Mouse (Mus musculus): Measurements from ENCODE around the gene Cdsn. TPM values are rescaled to one million over a fixed set of nuclear protein-coding genes. Genes with fewer than 3 reads are reported as not detected.

Gene Cdsn
- 0.11 TPM in 1 of 2 replicates, not detected in the other for polyA plus RNA-seq (2014; fragmentation: Nextera tagmentation; extraction: Ambion mirVana)

GRCm38 (mm10) chr17:35551881-35552414 lies at the start of gene Cdsn:
Gene Cdsn (plus strand): TSS chr17:35552128.
- no peak within 1 kb of the TSS for H3K9ac ChIP-seq (replicated peaks; ENCODE audit: low read length)

GRCm38 (mm10) chr17:35502226-35502625 lies 49.7 kb upstream of the Cdsn start:
- no peak overlapping the region for H3K9ac ChIP-seq (replicated peaks; ENCODE audit: low read length)
- ATAC-seq (ENCODE audit: low FRiP score, low TSS enrichment) (no peak), DNase-seq (no peak)
- 9% methylated on average over 6 of the region's 6 CpGs for WGBS
- H3K9me3 ChIP-seq (ENCODE audit: control insufficient read depth, low read length): no peaks in the 10 kb centered on the region
- peaks cover 11% of the 10 kb centered on the region for H3K27me3 ChIP-seq (ENCODE audit: control insufficient read depth, insufficient read depth, low read length)
- H3K4me3 ChIP-seq (replicated peaks; ENCODE audit: low read depth, low read length): no peak overlapping the region
- H3K4me2 ChIP-seq (ENCODE audit: low read length): no peak overlapping the region
- H3K4me1 ChIP-seq (ENCODE audit: control insufficient read depth, insufficient read depth, low read length): no peaks in the 10 kb centered on the region
- no peaks in the 10 kb centered on the region for H3K36me3 ChIP-seq (ENCODE audit: control insufficient read depth, insufficient read depth, low read length)
- H3K27ac ChIP-seq (replicated peaks; ENCODE audit: low read depth, low read length): no peak overlapping the region

More at GRCm38 (mm10) chr17:35551881-35552414, at the start of gene Cdsn:
- H3K36me3 ChIP-seq (ENCODE audit: control insufficient read depth, insufficient read depth, low read length): no peaks in the 10 kb centered on the region
- H3K4me1 ChIP-seq (ENCODE audit: control insufficient read depth, insufficient read depth, low read length): no peaks in the 10 kb centered on the region
- no peak within 1 kb of the TSS for H3K4me3 ChIP-seq (replicated peaks; ENCODE audit: low read depth, low read length)
- WGBS: 70% methylated on average over 10 of the region's 10 CpGs
- H3K27ac ChIP-seq (replicated peaks; ENCODE audit: low read depth, low read length): no peak within 1 kb of the TSS
- no peak within 1 kb of the TSS for H3K4me2 ChIP-seq (ENCODE audit: low read length)
- H3K27me3 ChIP-seq (ENCODE audit: control insufficient read depth, insufficient read depth, low read length): no peaks in the 10 kb centered on the region
- no peak for DNase-seq
- no peaks in the 10 kb centered on the region for H3K9me3 ChIP-seq (ENCODE audit: control insufficient read depth, low read length)
- no peak for ATAC-seq (ENCODE audit: low FRiP score, low TSS enrichment)

DNA sequence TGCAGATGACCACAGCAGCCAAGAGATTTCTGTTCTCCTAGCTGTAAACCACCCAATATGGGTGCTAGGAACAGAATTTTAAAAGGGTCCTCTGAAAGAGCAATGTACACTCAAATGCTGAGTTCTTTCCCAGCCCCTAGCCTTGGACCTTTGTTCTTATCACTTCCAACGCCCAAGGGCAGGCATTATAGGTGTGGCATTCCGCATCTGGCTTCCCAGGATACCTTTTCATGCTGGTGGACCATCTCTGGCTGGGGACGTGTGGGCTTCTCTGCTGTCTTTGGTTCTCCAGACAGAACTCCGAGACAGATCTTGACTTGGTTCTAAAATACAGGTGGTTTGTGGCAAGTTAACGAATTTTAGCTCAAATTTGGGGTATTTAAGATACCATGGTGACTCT lies 49.2 kb upstream of the Cdsn start:
- 42% methylated on average over 5 of the region's 5 CpGs for WGBS
- peaks cover 17% of the 10 kb centered on the region for H3K27me3 ChIP-seq (ENCODE audit: control insufficient read depth, insufficient read depth, low read length)
- no peak for DNase-seq
- no peaks in the 10 kb centered on the region for H3K9me3 ChIP-seq (ENCODE audit: control insufficient read depth, low read length)
- no peaks in the 10 kb centered on the region for H3K36me3 ChIP-seq (ENCODE audit: control insufficient read depth, insufficient read depth, low read length)
- ATAC-seq (ENCODE audit: low FRiP score, low TSS enrichment): no peak
- no peak overlapping the region for H3K4me3 ChIP-seq (replicated peaks; ENCODE audit: low read depth, low read length)
- no peak overlapping the region for H3K27ac ChIP-seq (replicated peaks; ENCODE audit: low read depth, low read length)
- no peak overlapping the region for H3K4me2 ChIP-seq (ENCODE audit: low read length)
- H3K4me1 ChIP-seq (ENCODE audit: control insufficient read depth, insufficient read depth, low read length): no peaks in the 10 kb centered on the region
- H3K9ac ChIP-seq (replicated peaks; ENCODE audit: low read length): no peak overlapping the region

GRCm38 (mm10) chr17:35503849-35504248 lies 48.1 kb upstream of the Cdsn start:
- Histone ChIP-seq H3K4me1 (ENCODE audit: control insufficient read depth, insufficient read depth, low read length) (no peaks in the 10 kb centered on the region), H3K4me3 (replicated peaks; ENCODE audit: low read depth, low read length) (no peak overlapping the region), H3K9me3 (ENCODE audit: control insufficient read depth, low read length) (no peaks in the 10 kb centered on the region), H3K4me2 (ENCODE audit: low read length) (no peak overlapping the region), H3K9ac (replicated peaks; ENCODE audit: low read length) (no peak overlapping the region), H3K27ac (replicated peaks; ENCODE audit: low read depth, low read length) (no peak overlapping the region), H3K27me3 (ENCODE audit: control insufficient read depth, insufficient read depth, low read length) (peaks cover 22% of the 10 kb centered on the region), H3K36me3 (ENCODE audit: control insufficient read depth, insufficient read depth, low read length) (no peaks in the 10 kb centered on the region)
- ATAC-seq (ENCODE audit: low FRiP score, low TSS enrichment): no peak
- WGBS: 16% methylated on average over 5 of the region's 5 CpGs
- DNase-seq: no peak

GRCm38 (mm10) chr17:35504628-35505481 lies 47.1 kb upstream of the Cdsn start:
- no peak overlapping the region for H3K9ac ChIP-seq (replicated peaks; ENCODE audit: low read length)
- no peak overlapping the region for H3K27ac ChIP-seq (replicated peaks; ENCODE audit: low read depth, low read length)
- no peak for ATAC-seq (ENCODE audit: low FRiP score, low TSS enrichment)
- H3K4me1 ChIP-seq (ENCODE audit: control insufficient read depth, insufficient read depth, low read length): no peaks in the 10 kb centered on the region
- no peaks in the 10 kb centered on the region for H3K9me3 ChIP-seq (ENCODE audit: control insufficient read depth, low read length)
- H3K4me2 ChIP-seq (ENCODE audit: low read length): no peak overlapping the region
- H3K4me3 ChIP-seq (replicated peaks; ENCODE audit: low read depth, low read length): no peak overlapping the region
- peaks cover 22% of the 10 kb centered on the region for H3K27me3 ChIP-seq (ENCODE audit: control insufficient read depth, insufficient read depth, low read length)
- no peaks in the 10 kb centered on the region for H3K36me3 ChIP-seq (ENCODE audit: control insufficient read depth, insufficient read depth, low read length)
- no peak for DNase-seq
- WGBS: 15% methylated on average over 8 of the region's 8 CpGs

DNA sequence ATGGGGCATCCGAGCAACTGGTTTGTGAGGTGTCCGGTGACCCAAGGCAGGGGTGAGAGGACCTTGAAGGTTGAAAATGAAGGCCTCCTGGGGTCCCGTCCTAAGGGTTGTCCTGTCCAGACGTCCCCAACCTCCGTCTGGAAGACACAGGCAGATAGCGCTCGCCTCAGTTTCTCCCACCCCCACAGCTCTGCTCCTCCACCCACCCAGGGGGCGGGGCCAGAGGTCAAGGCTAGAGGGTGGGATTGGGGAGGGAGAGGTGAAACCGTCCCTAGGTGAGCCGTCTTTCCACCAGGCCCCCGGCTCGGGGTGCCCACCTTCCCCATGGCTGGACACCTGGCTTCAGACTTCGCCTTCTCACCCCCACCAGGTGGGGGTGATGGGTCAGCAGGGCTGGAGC lies 46.2 kb upstream of the Cdsn start, which contains the start of gene Pou5f1:
TSS of gene Pou5f1 (plus strand) at position 243 of the 400 bp plus-strand sequence.
- ATAC-seq (ENCODE audit: low FRiP score, low TSS enrichment) (no peak), DNase-seq (no peak)
- H3K36me3 ChIP-seq (ENCODE audit: control insufficient read depth, insufficient read depth, low read length): no peaks in the 10 kb centered on the region
- H3K9me3 ChIP-seq (ENCODE audit: control insufficient read depth, low read length): no peaks in the 10 kb centered on the region
- H3K9ac ChIP-seq (replicated peaks; ENCODE audit: low read length): no peak within 1 kb of the TSS
- H3K27ac ChIP-seq (replicated peaks; ENCODE audit: low read depth, low read length): no peak within 1 kb of the TSS
- no peak within 1 kb of the TSS for H3K4me2 ChIP-seq (ENCODE audit: low read length)
- no peaks in the 10 kb centered on the region for H3K4me1 ChIP-seq (ENCODE audit: control insufficient read depth, insufficient read depth, low read length)
- H3K4me3 ChIP-seq (replicated peaks; ENCODE audit: low read depth, low read length): no peak within 1 kb of the TSS
- H3K27me3 ChIP-seq (ENCODE audit: control insufficient read depth, insufficient read depth, low read length): peaks cover 22% of the 10 kb centered on the region
- 29% methylated on average over 13 of the region's 13 CpGs for WGBS

- H3K36me3 ChIP-seq (ENCODE audit: control insufficient read depth, insufficient read depth, low read length): no peaks in the 10 kb centered on the region
- WGBS: 10% methylated on average over 10 of the region's 10 CpGs
- H3K9me3 ChIP-seq (ENCODE audit: control insufficient read depth, low read length): no peaks in the 10 kb centered on the region
- H3K4me3 ChIP-seq (replicated peaks; ENCODE audit: low read depth, low read length): no peak overlapping the region
- no peak overlapping the region for H3K9ac ChIP-seq (replicated peaks; ENCODE audit: low read length)
- no peak overlapping the region for H3K27ac ChIP-seq (replicated peaks; ENCODE audit: low read depth, low read length)
- H3K4me2 ChIP-seq (ENCODE audit: low read length): no peak overlapping the region
- ATAC-seq (ENCODE audit: low FRiP score, low TSS enrichment) (no peak), DNase-seq (no peak)
- peaks cover 22% of the 10 kb centered on the region for H3K27me3 ChIP-seq (ENCODE audit: control insufficient read depth, insufficient read depth, low read length)
- H3K4me1 ChIP-seq (ENCODE audit: control insufficient read depth, insufficient read depth, low read length): no peaks in the 10 kb centered on the region
These were observed 45.0 kb upstream of the Cdsn start for GRCm38 (mm10) chr17:35506881-35507280.

GRCm38 (mm10) chr17:35507556-35508260 lies 44.2 kb upstream of the Cdsn start:
- Histone ChIP-seq H3K9me3 (ENCODE audit: control insufficient read depth, low read length) (no peaks in the 10 kb centered on the region), H3K4me1 (ENCODE audit: control insufficient read depth, insufficient read depth, low read length) (no peaks in the 10 kb centered on the region), H3K27me3 (ENCODE audit: control insufficient read depth, insufficient read depth, low read length) (peaks cover 22% of the 10 kb centered on the region), H3K36me3 (ENCODE audit: control insufficient read depth, insufficient read depth, low read length) (no peaks in the 10 kb centered on the region), H3K4me3 (replicated peaks; ENCODE audit: low read depth, low read length) (no peak overlapping the region), H3K9ac (replicated peaks; ENCODE audit: low read length) (no peak overlapping the region), H3K27ac (replicated peaks; ENCODE audit: low read depth, low read length) (no peak overlapping the region), H3K4me2 (ENCODE audit: low read length) (no peak overlapping the region)
- DNase-seq (no peak), ATAC-seq (ENCODE audit: low FRiP score, low TSS enrichment) (no peak)
- WGBS: 28% methylated on average over 13 of the region's 13 CpGs
